Mouse (Mus musculus) embryonic facial prominence, embryonic 14.5 days (tissue): ENCODE measurements around the gene Gpr63. TPM values are rescaled to one million over a fixed set of nuclear protein-coding genes. Genes with fewer than 3 reads are reported as not detected.
"Not testable (repeated sequence)": the region's sequence is repeated elsewhere in the genome, so short reads cannot be mapped to it uniquely, and the experiment has no call there.

Source experiments
- ATAC-seq: fragments of 200-750 bp; cut with Nextera tagmentation; 2 replicates; pipeline ENCODE4 v1.8.0; 2017; ENCODE audit warnings: low read depth, moderate number of reproducible peaks, moderate TSS enrichment
- DNase-seq: peaks from one replicate; pipeline ENCODE4 v3.0.0-alpha.2; 2015; ENCODE audit warnings: low spot score
- H3K27ac ChIP-seq: fragments of 300-500 bp; sonication (generic); replicated peaks from 2 replicates; pipeline ENCODE4 v1.5.1; 2014; ENCODE audit warnings: low read depth, mild to moderate bottlenecking, low read length, moderate library complexity
- H3K27me3 ChIP-seq: fragments of 300-500 bp; sonication (generic); replicated peaks from 2 replicates; pipeline ENCODE4 v1.6.1; 2014; ENCODE audit warnings: low read length; ENCODE audit not compliant: control insufficient read depth, insufficient read depth
- H3K36me3 ChIP-seq: fragments of 300-500 bp; sonication (generic); 2 replicates; pipeline ENCODE4 v1.6.1; 2014; ENCODE audit warnings: low read length, mixed read lengths; ENCODE audit not compliant: control insufficient read depth, insufficient read depth
- H3K4me1 ChIP-seq: fragments of 300-500 bp; sonication (generic); 2 replicates; pipeline ENCODE4 v1.6.1; 2014; ENCODE audit warnings: antibody characterized with exemption, low read length; ENCODE audit not compliant: control insufficient read depth, insufficient read depth
- H3K4me2 ChIP-seq: fragments of 300-500 bp; sonication (generic); 2 replicates; pipeline ENCODE4 v1.6.1; 2014; ENCODE audit warnings: low read depth, mild to moderate bottlenecking, low read length, moderate library complexity, mixed read lengths
- H3K4me3 ChIP-seq: fragments of 300-500 bp; sonication (generic); 2 replicates; pipeline ENCODE4 v1.5.1; 2014; ENCODE audit warnings: low read depth, mild to moderate bottlenecking, low read length
- H3K9ac ChIP-seq: fragments of 300-500 bp; sonication (generic); 2 replicates; pipeline ENCODE4 v1.6.1; 2014; ENCODE audit warnings: low read depth, mild to moderate bottlenecking, low read length, moderate library complexity, mixed read lengths
- H3K9me3 ChIP-seq: fragments of 300-500 bp; sonication (generic); 2 replicates; pipeline ENCODE4 v1.6.1; 2016; ENCODE audit warnings: low read length; ENCODE audit not compliant: control insufficient read depth
- WGBS: fragments of 180-500 bp; shearing (Covaris S2); extraction: QIAGEN DNeasy Blood & Tissue Kit; methylation state at CpG from one replicate; pipeline ENCODE4 v1.1.7; 2014; 5-methylcytosine and 5-hydroxymethylcytosine counted together
- polyA plus RNA-seq: library from polyadenylated mRNA; unstranded; fragments of >200 nt; fragmentation: Nextera tagmentation; extraction: Ambion mirVana; gene quantifications from 2 replicates; pipeline ENCODE4 v1.2.1, GENCODE M21; 2014

The Gpr63 gene
- polyA plus RNA-seq, 1 experiment from 2014 or later: 2.0 TPM

DNA sequence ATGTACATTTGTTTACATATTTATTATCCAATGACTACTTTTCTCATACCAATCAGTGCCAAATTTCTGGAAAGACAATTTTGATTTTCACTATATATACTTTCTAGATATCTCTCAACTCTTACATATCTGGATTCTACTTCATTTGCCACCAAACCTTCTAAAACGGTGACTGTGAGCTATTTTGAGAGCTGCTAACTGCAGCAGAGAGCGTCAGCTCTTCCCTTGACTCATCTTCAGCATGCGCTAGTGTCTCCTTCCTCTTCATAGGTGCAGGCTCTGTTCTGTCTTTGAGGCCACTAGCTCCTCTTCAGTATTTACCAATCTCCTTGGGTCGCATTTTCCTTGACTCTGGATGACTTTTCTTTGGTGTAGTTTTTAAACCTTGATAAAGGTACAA lies 63.7 kb downstream of the Gpr63 start:
- H3K4me3 ChIP-seq: no peak overlapping the region
- ATAC-seq: no peak
- no peaks in the 10 kb centered on the region for H3K27me3 ChIP-seq
- no peaks in the 10 kb centered on the region for H3K36me3 ChIP-seq
- no peaks in the 10 kb centered on the region for H3K9me3 ChIP-seq
- H3K4me2 ChIP-seq: no peak overlapping the region
- DNase-seq: no peak
- no peaks in the 10 kb centered on the region for H3K4me1 ChIP-seq
- no peak overlapping the region for H3K27ac ChIP-seq
- 77% methylated on average over 4 of the region's 4 CpGs for WGBS
- no peak overlapping the region for H3K9ac ChIP-seq

DNA sequence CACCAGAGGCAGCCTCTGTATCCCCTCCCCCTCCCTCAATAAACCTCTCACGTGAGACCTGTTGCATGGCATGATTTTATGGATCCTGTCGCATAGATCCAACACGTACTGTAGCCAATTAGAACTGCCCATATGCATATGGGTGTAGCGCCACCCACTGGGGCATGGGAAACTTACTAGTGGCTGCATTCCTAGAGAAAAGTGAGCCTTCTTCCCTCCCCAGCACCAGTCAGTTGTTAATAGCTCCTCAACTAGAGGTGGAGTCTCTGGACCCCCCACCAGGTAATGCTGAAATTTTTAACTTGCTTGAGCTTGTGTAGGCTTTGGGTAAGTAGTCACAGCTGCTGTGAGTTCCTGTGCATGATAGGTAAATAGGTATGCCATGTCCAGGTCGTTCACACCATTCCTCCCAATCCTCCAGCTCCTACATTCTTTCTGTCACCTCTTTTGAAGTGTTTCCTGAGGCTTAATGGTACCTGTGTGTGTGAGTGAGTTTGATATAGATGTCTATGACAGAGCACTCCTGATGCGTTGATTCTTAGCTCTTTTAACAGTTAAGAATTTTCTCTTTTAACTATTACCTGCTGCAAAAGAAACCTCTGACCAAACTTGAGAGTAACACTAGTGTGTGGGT lies 69.1 kb downstream of the Gpr63 start:
- ATAC-seq: peak; percentile 57; the same call in 1 of the 2 replicates
- Histone ChIP-seq H3K27me3 (no peaks in the 10 kb centered on the region), H3K4me2 (no peak overlapping the region), H3K27ac (no peak overlapping the region), H3K4me1 (no peaks in the 10 kb centered on the region), H3K9ac (no peak overlapping the region), H3K4me3 (no peak overlapping the region), H3K9me3 (no peaks in the 10 kb centered on the region), H3K36me3 (no peaks in the 10 kb centered on the region)
- WGBS: 19% methylated on average over 6 of the region's 6 CpGs
- DNase-seq: peak; percentile 12

DNA sequence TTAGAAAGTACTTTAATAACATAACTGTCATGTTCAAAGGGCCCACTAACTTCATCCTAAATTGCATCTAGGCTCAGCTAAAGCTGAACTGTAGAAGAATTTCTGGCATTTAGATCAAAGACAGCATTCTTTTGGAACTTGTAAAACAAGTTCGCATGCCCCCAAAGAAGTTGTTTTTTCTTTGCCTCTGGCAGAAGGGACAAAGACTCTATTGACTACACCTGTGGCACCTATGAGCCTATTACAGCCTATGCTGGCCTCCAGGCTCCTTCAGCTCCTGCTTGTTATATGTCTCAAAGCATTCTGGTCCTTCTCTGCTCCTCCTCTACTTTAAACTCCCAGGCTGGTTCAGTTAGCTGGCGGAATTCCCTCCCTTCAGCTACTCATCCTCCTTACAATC lies 69.6 kb downstream of the Gpr63 start:
- DNase-seq (peak; percentile 62), ATAC-seq (peak; percentile 79; the same call in 1 of the 2 replicates)
- H3K4me1 ChIP-seq: no peaks in the 10 kb centered on the region
- H3K4me3 ChIP-seq: no peak overlapping the region
- H3K9me3 ChIP-seq: no peaks in the 10 kb centered on the region
- H3K4me2 ChIP-seq: no peak overlapping the region; the same call in 1 of the 2 replicates
- no peaks in the 10 kb centered on the region for H3K36me3 ChIP-seq
- H3K27me3 ChIP-seq: no peaks in the 10 kb centered on the region
- 27% methylated on average over 2 of the region's 2 CpGs for WGBS
- no peak overlapping the region for H3K27ac ChIP-seq
- no peak overlapping the region for H3K9ac ChIP-seq

DNA sequence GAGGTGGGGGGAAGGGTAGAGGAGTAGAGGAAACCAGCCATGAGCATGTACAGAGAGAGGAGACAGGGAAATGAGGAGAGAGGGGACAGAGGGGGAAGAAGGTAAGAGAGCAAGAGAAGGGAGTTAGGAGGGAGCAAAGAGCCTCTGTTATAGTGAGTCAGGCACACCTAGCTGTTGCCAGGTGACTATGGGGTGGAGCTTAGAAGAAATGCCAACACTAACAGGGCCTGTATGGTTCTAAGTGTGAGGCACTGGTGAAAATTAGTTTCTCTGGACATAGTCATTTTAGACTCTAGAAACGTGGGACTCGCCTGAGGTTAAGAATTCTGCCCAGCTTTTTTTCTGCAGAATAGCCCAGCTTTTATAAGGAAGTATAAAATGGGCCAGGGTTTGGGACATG lies 71.1 kb downstream of the Gpr63 start:
- Histone ChIP-seq H3K27ac (no peak overlapping the region), H3K4me3 (no peak overlapping the region), H3K4me2 (no peak overlapping the region), H3K4me1 (no peaks in the 10 kb centered on the region), H3K9me3 (0 out of 2 replicates have a peak, but pooled peaks cover 2% of the 10 kb centered on the region), H3K9ac (no peak overlapping the region), H3K27me3 (no peaks in the 10 kb centered on the region), H3K36me3 (no peaks in the 10 kb centered on the region)
- 81% methylated on average over 2 of the region's 2 CpGs for WGBS
- ATAC-seq (no peak), DNase-seq (no peak)

DNA sequence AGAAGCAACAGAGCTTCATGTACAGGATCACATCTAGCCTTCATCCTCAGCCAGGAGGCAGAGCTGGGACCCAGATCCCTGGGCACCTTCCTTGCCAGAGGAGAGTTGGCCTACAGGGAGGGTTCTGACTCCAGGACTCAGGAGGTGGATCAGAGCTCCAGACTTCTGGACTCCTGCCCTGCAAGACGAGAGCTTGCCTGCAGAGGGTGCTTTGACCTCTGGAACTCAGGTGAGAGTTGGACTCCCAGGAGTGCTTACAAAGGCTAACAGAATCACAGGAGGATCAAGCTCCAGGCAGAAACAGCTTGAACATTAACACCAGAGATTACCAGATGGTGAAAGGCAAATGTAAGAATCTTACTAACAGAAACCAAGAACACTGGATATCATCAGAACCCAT lies 89.3 kb downstream of the Gpr63 start:
- not testable (repeated sequence) for H3K4me2 ChIP-seq, H3K9me3 ChIP-seq, DNase-seq, ATAC-seq, H3K27ac ChIP-seq, H3K9ac ChIP-seq, H3K4me3 ChIP-seq, H3K4me1 ChIP-seq, H3K27me3 ChIP-seq, H3K36me3 ChIP-seq
- 44% methylated on average over 1 of the region's 1 CpGs for WGBS

Other genes with a start within 250 kb of the Gpr63 start
- 2.8 TPM in 2 replicates for gene Klhl32, start 115.3 kb upstream of the Gpr63 start, polyA plus RNA-seq
- 41.9 and 51.9 TPM in 2 replicates for gene Ndufaf4, start 68.3 kb upstream of the Gpr63 start, polyA plus RNA-seq